ENCODE assay signal across 8 mouse cellular contexts in the genomic region with DNA sequence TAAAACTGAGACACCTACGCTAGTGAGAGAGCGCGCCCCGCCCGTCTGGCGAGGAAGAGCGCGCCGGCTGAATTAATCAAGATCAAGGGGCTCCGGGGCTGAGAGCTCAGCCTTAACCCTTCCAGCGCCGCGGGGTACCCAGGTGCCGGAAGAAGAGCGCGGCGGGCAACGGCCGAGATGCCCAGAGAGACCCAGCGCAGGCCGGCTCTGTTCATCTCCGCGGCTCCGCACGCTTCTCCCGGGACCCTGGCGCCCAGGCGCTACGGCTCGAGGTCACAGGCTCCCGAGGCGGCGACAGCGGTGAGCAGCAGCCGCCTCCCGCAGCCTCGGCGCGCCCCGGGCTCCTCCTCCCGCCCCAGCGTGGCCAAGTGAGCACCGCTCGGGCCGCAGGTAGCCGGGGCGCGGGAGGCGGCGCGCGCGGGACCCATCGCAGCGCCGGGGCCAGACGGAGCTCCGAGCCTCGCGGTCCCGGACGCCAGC. TPM values are rescaled to one million over a fixed set of nuclear protein-coding genes. Genes with fewer than 3 reads are reported as not detected.
DNase-seq lines count a peak whose midpoint lies in the region; ATAC-seq and TF ChIP-seq lines count a peak whose summit lies in the region.

TSS of gene 1110032F04Rik (plus strand) at position 376 of the 480 bp plus-strand sequence.

- H3K27ac ChIP-seq in MEL (ENCODE audit: control insufficient read depth, low read depth, low read length) = no peak within 1 kb of the TSS
- H3K27ac ChIP-seq in embryonic facial prominence, embryonic 10.5 days (replicated peaks) = peak within 1 kb of the TSS; percentile 79
- H3K27ac ChIP-seq in layer of hippocampus, adult 2 months = peak within 1 kb of the TSS; percentile 61
- no peak within 1 kb of the TSS for H3K27ac ChIP-seq in liver, postnatal 0 days (ENCODE audit: low read depth)

- H3K4me2 ChIP-seq in liver, postnatal 0 days (ENCODE audit: low read depth, low read length) = peak within 1 kb of the TSS; percentile 93

- H3K9ac ChIP-seq in MEL (ENCODE audit: control insufficient read depth, low read depth, low read length, poor library complexity, severe bottlenecking) = peak within 1 kb of the TSS; percentile 66
- H3K9ac ChIP-seq in liver, postnatal 0 days (replicated peaks) = no peak within 1 kb of the TSS; the same call in 1 of the 2 replicates

- no peak for TF ChIP-seq POLR2A in MEL (IDR thresholded peaks at IDR 0.05; ENCODE audit: control insufficient read depth in 1 of 2, insufficient read depth in 1 of 2, low read depth in 1 of 2, low read length in 2 of 2, poor library complexity in 1 of 2)

- no peaks in the 10 kb centered on the region for H3K79me2 ChIP-seq in MEL (ENCODE audit: control insufficient read depth, insufficient read depth, low read length, poor library complexity)

- under 1% methylated on average over 62 of the region's 62 CpGs for WGBS in embryonic facial prominence, embryonic 10.5 days
- under 1% methylated on average over 59 of the region's 62 CpGs for WGBS in liver, postnatal 0 days (ENCODE audit: insufficient replicate concordance)

- TF ChIP-seq CTCF in MEL (IDR thresholded peaks at IDR 0.05 in 2 of 3, conservative IDR thresholded peaks at IDR 0.05 in 1 of 3; ENCODE audit: control insufficient read depth in 1 of 3, insufficient read depth in 1 of 3, low read depth in 2 of 3, low read length in 3 of 3, poor library complexity in 1 of 3, severe bottlenecking in 1 of 3) = no peak
- TF ChIP-seq CTCF in layer of hippocampus, adult 2 months (conservative IDR thresholded peaks at IDR 0.05) = no peak
- TF ChIP-seq CTCF in liver, postnatal 0 days (IDR thresholded peaks at IDR 0.05; ENCODE audit: low read depth) = no peak

- no peak for TF ChIP-seq RAD21 in MEL (IDR thresholded peaks at IDR 0.05; ENCODE audit: low read depth, low read length)

- H3K4me3 ChIP-seq in MEL (ENCODE audit: control insufficient read depth in 1 of 2, insufficient read depth in 1 of 2, low read depth in 2 of 2, low read length in 2 of 2) = peak within 1 kb of the TSS; percentile 57 to 68; a peak in 3 of 4 replicates
- peak within 1 kb of the TSS; percentile 76 for H3K4me3 ChIP-seq in embryonic facial prominence, embryonic 10.5 days
- peak within 1 kb of the TSS; percentile 55 for H3K4me3 ChIP-seq in layer of hippocampus, adult 2 months
- peak within 1 kb of the TSS; percentile 57 for H3K4me3 ChIP-seq in liver, postnatal 0 days (ENCODE audit: low read depth, low read length)

- peaks cover 0 to 12% of the 10 kb centered on the region in 2 experiments; a peak in 3 of 4 replicates for H3K27me3 ChIP-seq in MEL (ENCODE audit: control insufficient read depth in 1 of 2, insufficient read depth in 2 of 2, low read length in 2 of 2)
- H3K27me3 ChIP-seq in embryonic facial prominence, embryonic 10.5 days (replicated peaks; ENCODE audit: low read depth, poor library complexity, severe bottlenecking) = peaks cover 74% of the 10 kb centered on the region
- H3K27me3 ChIP-seq in liver, postnatal 0 days (ENCODE audit: insufficient read depth, low read length) = peaks cover 34% of the 10 kb centered on the region

- peaks cover 0 to 4% of the 10 kb centered on the region in 2 experiments; a peak in 2 of 4 replicates for H3K36me3 ChIP-seq in MEL (ENCODE audit: control insufficient read depth in 1 of 2, insufficient read depth in 2 of 2, low read length in 2 of 2)
- H3K36me3 ChIP-seq in embryonic facial prominence, embryonic 10.5 days (replicated peaks) = no peaks in the 10 kb centered on the region
- no peaks in the 10 kb centered on the region for H3K36me3 ChIP-seq in liver, postnatal 0 days (replicated peaks; ENCODE audit: insufficient read depth, low read length)

- H3K4me1 ChIP-seq in MEL (ENCODE audit: control insufficient read depth in 1 of 2, insufficient read depth in 2 of 2, low read length in 2 of 2) = no peaks in the 10 kb centered on the region; a peak in 1 of 4 replicates
- peaks cover 23% of the 10 kb centered on the region for H3K4me1 ChIP-seq in embryonic facial prominence, embryonic 10.5 days
- H3K4me1 ChIP-seq in liver, postnatal 0 days (ENCODE audit: insufficient read depth) = peaks cover 16% of the 10 kb centered on the region

- H3K9me3 ChIP-seq in MEL (replicated peaks; ENCODE audit: insufficient read depth, low read length) = no peaks in the 10 kb centered on the region
- no peaks in the 10 kb centered on the region for H3K9me3 ChIP-seq in embryonic facial prominence, embryonic 10.5 days
- no peaks in the 10 kb centered on the region for H3K9me3 ChIP-seq in liver, postnatal 0 days (ENCODE audit: low read length)

- DNase-seq in CD4-positive helper T cell, adult 2 months (ENCODE audit: low read depth, low spot score) = peak; percentile 61
- peak; percentile 76 for DNase-seq in MEL (ENCODE audit: low read depth, low spot score)
- peak; percentile 78 for DNase-seq in embryonic facial prominence, embryonic 10.5 days (ENCODE audit: low spot score)
- peak; percentile 32 for DNase-seq in heart, postnatal 4 days
- peak; percentile 5 to 28 for DNase-seq in layer of hippocampus, adult 2 months (ENCODE audit: low spot score in 2 of 2)
- peak; percentile 27 for DNase-seq in liver, postnatal 0 days
- DNase-seq in retina, embryonic 14.5 days (ENCODE audit: low spot score) = peak; percentile 73
- peak; percentile 5 for DNase-seq in urinary bladder, postnatal 14 days (ENCODE audit: low spot score)

- ATAC-seq in liver, postnatal 0 days = peak; percentile 15; the same call in 1 of the 2 replicates

- no peak for TF ChIP-seq EP300 in MEL (IDR thresholded peaks at IDR 0.05; ENCODE audit: low read depth in 1 of 2, low read length in 2 of 2)
- no peak for TF ChIP-seq EP300 in liver, postnatal 0 days (IDR thresholded peaks at IDR 0.05; ENCODE audit: low read depth)

TF ChIP-seq in MEL, 35 proteins besides CTCF, POLR2A, EP300 and RAD21:
- TF ChIP-seq MAX (IDR thresholded peaks at IDR 0.05; ENCODE audit: low read length) (no peak), ELF1 (IDR thresholded peaks at IDR 0.05; ENCODE audit: low read depth, low read length) (no peak), BHLHE40 (IDR thresholded peaks at IDR 0.05; ENCODE audit: borderline replicate concordance, low read depth, low read length) (no peak), ZNF384 (IDR thresholded peaks at IDR 0.05; ENCODE audit: low read depth, low read length) (no peak), GATA1 (IDR thresholded peaks at IDR 0.05; ENCODE audit: low read depth, low read length) (0 out of 2 replicates have a peak, but pooled peaks have one; percentile 37), MAZ (IDR thresholded peaks at IDR 0.05; ENCODE audit: low read depth, low read length) (peak; percentile 73; the same call in 1 of the 2 replicates)

RNA-seq across cellular contexts. Expression of gene 1110032F04Rik, which starts in this region (rescaled TPM):
- total RNA-seq in MEL (2012; rRNA removed) = 2.2 and 2.7 TPM in 2 replicates
- 1 to 10 TPM in 1 of 2 experiments, not detected in 1; 2.0 TPM for polyA plus RNA-seq in MEL (2012; ENCODE audit: insufficient read depth in 1 of 2, insufficient read length in 2 of 2, low read depth in 1 of 2, low replicate concordance in 2 of 2, missing spikeins in 1 of 2)
- polyA plus RNA-seq in embryonic facial prominence, embryonic 10.5 days (2016; fragmentation: Nextera tagmentation; extraction: Ambion mirVana) = 1.2 and 1.7 TPM in 2 replicates
- total RNA-seq in heart, postnatal 4 days (2021) = 1 to 10 TPM; 4.2 to 4.4 TPM
- total RNA-seq in layer of hippocampus, adult 2 months (2021) = 1 to 10 TPM; 7.8 to 7.9 TPM
- polyA plus RNA-seq in liver, postnatal 0 days (2015; fragmentation: Nextera tagmentation; extraction: Ambion mirVana) = 0.39 and 0.56 TPM in 2 replicates

Comparison
In these comparisons a context has a peak if more than half of its experiments do, and no peak if none do; other contexts are left out.
1. Peak in DNase-seq, ATAC-seq, H3K4me3 ChIP-seq and H3K4me2 ChIP-seq in liver, postnatal 0 days; RNA of the gene not detected or under 1 TPM.
2. DNase-seq: peak in every context shown above with its lines; median percentile 78 in embryonic facial prominence, embryonic 10.5 days; 76 in MEL; 73 in retina, embryonic 14.5 days; 61 in CD4-positive helper T cell, adult 2 months; 32 in heart, postnatal 4 days; 27 in liver, postnatal 0 days; 16 in layer of hippocampus, adult 2 months; 5 in urinary bladder, postnatal 14 days.
3. H3K27ac ChIP-seq: peak in embryonic facial prominence, embryonic 10.5 days (single experiment) and layer of hippocampus, adult 2 months (single experiment); none in MEL (single experiment) and liver, postnatal 0 days (single experiment).
4. Peak in every context shown above with its lines, with median percentiles within 50 percentile points of each other: H3K4me3 ChIP-seq.